17 mouse cellular contexts compared by ENCODE assay signal in the genomic region with DNA sequence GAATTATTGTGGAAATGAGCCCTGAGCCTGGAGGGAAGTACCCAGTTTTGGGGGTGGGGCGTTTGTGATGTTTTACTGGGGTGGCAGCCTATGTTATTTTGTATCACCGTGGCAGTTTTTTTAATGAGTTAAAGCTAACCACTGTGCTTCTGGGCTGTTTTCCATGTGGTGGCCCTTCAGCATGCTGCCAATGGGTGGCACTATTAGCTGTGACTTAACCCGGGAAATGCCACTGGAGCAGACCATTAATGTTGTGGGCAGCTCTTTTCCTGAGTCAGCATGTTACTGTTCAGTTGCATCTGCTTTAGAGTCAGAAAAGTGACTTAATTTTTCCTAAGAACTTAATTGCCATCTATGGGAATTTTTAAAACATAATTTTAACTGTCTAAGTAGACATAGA. TPM values are rescaled to one million over a fixed set of nuclear protein-coding genes. Genes with fewer than 3 reads are reported as not detected.
DNase-seq lines count a peak whose midpoint lies in the region; ATAC-seq and TF ChIP-seq lines count a peak whose summit lies in the region.
"Had no signal": no experiment of that assay in that cellular context is flagged by ENCODE, and none has a peak within 500 bp of the region (broad histone marks: within the 10 kb centered on the region; RNA-seq: fewer than 3 reads in every experiment).

No protein-coding gene starts in this region.

- dilution Hi-C loops in CH12.LX (cut with MboI; ENCODE audit: extremely low pct_ligation_motif_present, extremely low pct_unique_long_range_greater_than_20kb, low sequenced_read_pairs), result no loop called here

- TF ChIP-seq EP300 in CH12.LX (IDR thresholded peaks at IDR 0.05; ENCODE audit: low read length), result no peak
- TF ChIP-seq EP300 in liver, embryonic 14.5 days (IDR thresholded peaks at IDR 0.05; ENCODE audit: low read depth), result no peak; the same call in 1 of the 2 replicates

- no peak overlapping the region for H3K4me3 ChIP-seq in lung, adult 2 months (replicated peaks; ENCODE audit: extremely low read depth, low read depth, low read length)
- H3K4me3 ChIP-seq in CH12.LX (replicated peaks in 1 of 3; ENCODE audit: low read depth in 2 of 3, low read length in 2 of 3, poor library complexity in 1 of 3), result no peak overlapping the region
- H3K4me3 ChIP-seq in liver, embryonic 14.5 days (ENCODE audit: insufficient read depth in 1 of 2, low read depth in 2 of 2, low read length in 2 of 2), result peak overlapping the region; percentile 3 to 96; a peak in 2 of 4 replicates
- H3K4me3 ChIP-seq: forebrain, embryonic 10.5 days; gastrocnemius, adult 2 months; heart, embryonic 12.5 days; hindbrain, embryonic 10.5 days; limb, embryonic 13.5 days had no signal

- in situ Hi-C loops in CH12.LX (cut with MboI; ENCODE audit: low pct_ligation_motif_present, low pct_unique_long_range_greater_than_20kb, low sequenced_read_pairs), result no loop called here

- TF ChIP-seq CTCF in lung, adult 2 months (IDR thresholded peaks at IDR 0.05; ENCODE audit: insufficient read depth, low read length), result peak; percentile 45
- peak in 1 of 2 experiments; percentile 41; a peak in 2 of 4 replicates for TF ChIP-seq CTCF in CH12.LX (conservative IDR thresholded peaks at IDR 0.05 in 1 of 2, IDR thresholded peaks at IDR 0.05 in 1 of 2; ENCODE audit: low read depth in 2 of 2, low read length in 2 of 2)
- peak; percentile 75 for TF ChIP-seq CTCF in liver, embryonic 14.5 days (IDR thresholded peaks at IDR 0.05; ENCODE audit: low read depth)

- no peak for DNase-seq in lung, adult 2 months
- DNase-seq in lung, postnatal 14 days, result no peak
- no peak for DNase-seq in CH12.LX (ENCODE audit: extremely low read depth)
- DNase-seq in liver, embryonic 14.5 days (ENCODE audit: low read depth in 3 of 3, low spot score in 3 of 3), result peak in 1 of 3 experiments; percentile 63
- no peak for DNase-seq in yolk sac, embryonic 10.5 days (ENCODE audit: low spot score)
- DNase-seq in kidney, adult 8-10 months, result no peak
- DNase-seq in left cerebral cortex, adult 11 months (ENCODE audit: low spot score), result no peak
- DNase-seq: adrenal gland, postnatal 25 days; cerebellum, adult 18-20 months; gastrocnemius, adult 2 months; kidney, adult 2 months; spleen, adult 18-20 months had no signal

- peaks cover 4 to 58% of the 10 kb centered on the region in 2 experiments for H3K36me3 ChIP-seq in CH12.LX (replicated peaks in 1 of 2; ENCODE audit: control insufficient read depth in 1 of 2, insufficient read depth in 1 of 2, low read length in 1 of 2)
- peaks cover 59% of the 10 kb centered on the region for H3K36me3 ChIP-seq in liver, embryonic 14.5 days (replicated peaks; ENCODE audit: control insufficient read depth, insufficient read depth, low read depth)
- H3K36me3 ChIP-seq: heart, embryonic 12.5 days had no signal

- peak; percentile 40 for ATAC-seq in common myeloid progenitor, adult 5-6 weeks (replicated peaks; ENCODE audit: low read depth, poor library complexity, severe bottlenecking)
- ATAC-seq in liver, embryonic 14.5 days (ENCODE audit: insufficient read depth), result no peak

- no peak for TF ChIP-seq POLR2A in lung, adult 2 months (IDR thresholded peaks at IDR 0.05; ENCODE audit: borderline replicate concordance, extremely low read depth, low read depth, low read length)
- TF ChIP-seq POLR2A in CH12.LX (IDR thresholded peaks at IDR 0.05; ENCODE audit: low read depth, low read length), result no peak

- no peak; the same call in none of the 2 replicates for TF ChIP-seq RAD21 in CH12.LX (IDR thresholded peaks at IDR 0.05; ENCODE audit: low read depth, low read length)

- H3K9ac ChIP-seq in CH12.LX (ENCODE audit: insufficient read depth, low read depth), result no peak overlapping the region
- H3K9ac ChIP-seq in liver, embryonic 14.5 days (replicated peaks), result peak overlapping the region; percentile 80
- H3K9ac ChIP-seq: heart, embryonic 12.5 days; limb, embryonic 13.5 days had no signal

- H3K27ac ChIP-seq in CH12.LX (ENCODE audit: insufficient read depth, low read depth), result no peak overlapping the region
- H3K27ac ChIP-seq in liver, embryonic 14.5 days, result peak overlapping the region; percentile 100
- H3K27ac ChIP-seq: forebrain, embryonic 10.5 days; gastrocnemius, adult 2 months; hindbrain, embryonic 10.5 days; limb, embryonic 13.5 days had no signal

- no peaks in the 10 kb centered on the region for H3K9me3 ChIP-seq in CH12.LX (replicated peaks; ENCODE audit: low read length)
- H3K9me3 ChIP-seq in liver, embryonic 14.5 days (ENCODE audit: control insufficient read depth, low read length), result no peaks in the 10 kb centered on the region
- H3K9me3 ChIP-seq: forebrain, embryonic 10.5 days; heart, embryonic 12.5 days; hindbrain, embryonic 10.5 days; limb, embryonic 13.5 days had no signal

- no peak overlapping the region for H3K4me2 ChIP-seq in CH12.LX (ENCODE audit: insufficient read depth, low read depth, poor library complexity, severe bottlenecking)
- peak overlapping the region; percentile 97 for H3K4me2 ChIP-seq in liver, embryonic 14.5 days (ENCODE audit: low read depth)
- H3K4me2 ChIP-seq: heart, embryonic 12.5 days; limb, embryonic 13.5 days had no signal

- H3K79me2 ChIP-seq in CH12.LX (replicated peaks; ENCODE audit: control insufficient read depth, extremely low read depth, insufficient read depth, poor library complexity, severe bottlenecking), result peaks cover 10% of the 10 kb centered on the region

- 43% methylated on average over 3 of the region's 3 CpGs for WGBS in lung, adult 2 months
- 44% methylated on average over 3 of the region's 3 CpGs for WGBS in liver, embryonic 14.5 days (ENCODE audit: insufficient replicate concordance)

- H3K4me1 ChIP-seq in lung, adult 2 months (ENCODE audit: control insufficient read depth, insufficient read depth, low read length), result peaks cover 18% of the 10 kb centered on the region
- H3K4me1 ChIP-seq in CH12.LX (ENCODE audit: control insufficient read depth in 1 of 2, insufficient read depth in 2 of 2), result peaks cover 20 to 78% of the 10 kb centered on the region in 2 experiments
- H3K4me1 ChIP-seq in liver, embryonic 14.5 days (replicated peaks; ENCODE audit: control insufficient read depth in 2 of 2, insufficient read depth in 2 of 2, low read length in 1 of 2), result peaks cover 68 to 86% of the 10 kb centered on the region in 2 experiments

- H3K27me3 ChIP-seq in CH12.LX (replicated peaks), result no peaks in the 10 kb centered on the region
- no peaks in the 10 kb centered on the region for H3K27me3 ChIP-seq in liver, embryonic 14.5 days (ENCODE audit: control insufficient read depth, insufficient read depth, low read length)
- H3K27me3 ChIP-seq: heart, embryonic 12.5 days; limb, embryonic 13.5 days had no signal

TF ChIP-seq in CH12.LX, 34 proteins besides CTCF, POLR2A, EP300 and RAD21:
- TF ChIP-seq TBP (conservative IDR thresholded peaks at IDR 0.05; ENCODE audit: low read depth, low read length), result no peak
- peak; percentile 85 for TF ChIP-seq MAFK (IDR thresholded peaks at IDR 0.05; ENCODE audit: insufficient replicate concordance, low read length)

RNA-seq across cellular contexts. Expression of a gene that starts 5.5 kb away (rescaled TPM):
- 408 and 425 TPM in 2 replicates for polyA plus RNA-seq in lung, adult 2 months (2012; rRNA removed)
- total RNA-seq in CH12.LX (2012; rRNA removed) (22.6 and 24.4 TPM in 2 replicates), CH12.LX (2014; rRNA removed) (36.2 and 40.4 TPM in 2 replicates)
- 33.2 and 36.9 TPM in 2 replicates for polyA plus RNA-seq in CH12.LX (2012; ENCODE audit: insufficient read length, low read depth)
- 14.2 and 18.7 TPM in 2 replicates for total RNA-seq in common myeloid progenitor, adult 5-6 weeks (2017)
- polyA plus RNA-seq in liver, embryonic 14.5 days (2012; rRNA removed), result 49.5 and 61.0 TPM in 2 replicates
- 63.7 and 72.5 TPM in 2 replicates for polyA plus RNA-seq in liver, embryonic 14.5 days (2014; fragmentation: Nextera tagmentation; extraction: Ambion mirVana)

Comparison
In these comparisons a context has a peak if more than half of its experiments do, and no peak if none do; other contexts are left out.
1. H3K4me3 ChIP-seq: peak in liver, embryonic 14.5 days (2 of 2); none in lung, adult 2 months (single experiment) and CH12.LX (0 of 3).